Mouse (Mus musculus) liver, embryonic 15.5 days (tissue): ENCODE data around the gene Tha1. TPM values are rescaled to one million over a fixed set of nuclear protein-coding genes. Genes with fewer than 3 reads are reported as not detected.

Experiments
- ATAC-seq: fragments of 200-750 bp; cut with Nextera tagmentation; 2 replicates; pipeline ENCODE4 v1.8.0; 2017; ENCODE audit warnings: moderate number of reproducible peaks, mild to moderate bottlenecking, moderate library complexity; ENCODE audit not compliant: insufficient read depth
- H3K27ac ChIP-seq: fragments of 300-500 bp; sonication (generic); replicated peaks from 2 replicates; pipeline ENCODE4 v1.5.1; 2015; ENCODE audit warnings: mild to moderate bottlenecking, inconsistent platforms
- H3K27me3 ChIP-seq: fragments of 300-500 bp; sonication (generic); 2 replicates; pipeline ENCODE4 v1.6.1; 2015; ENCODE audit warnings: mild to moderate bottlenecking, inconsistent platforms
- H3K36me3 ChIP-seq: fragments of 300-500 bp; sonication (generic); replicated peaks from 2 replicates; pipeline ENCODE4 v1.6.1; 2015; ENCODE audit warnings: moderate library complexity, mild to moderate bottlenecking, inconsistent platforms
- H3K4me1 ChIP-seq: fragments of 300-500 bp; sonication (generic); replicated peaks from 2 replicates; pipeline ENCODE4 v1.6.1; 2015; ENCODE audit warnings: inconsistent platforms
- H3K4me2 ChIP-seq: fragments of 300-500 bp; sonication (generic); 2 replicates; pipeline ENCODE4 v1.6.1; 2015; ENCODE audit warnings: moderate library complexity, mild to moderate bottlenecking, inconsistent platforms
- H3K4me3 ChIP-seq: fragments of 300-500 bp; sonication (generic); replicated peaks from 2 replicates; pipeline ENCODE4 v1.5.1; 2015; ENCODE audit warnings: mild to moderate bottlenecking, inconsistent platforms
- H3K9ac ChIP-seq: fragments of 300-500 bp; sonication (generic); 2 replicates; pipeline ENCODE4 v1.6.1; 2015; ENCODE audit warnings: moderate library complexity, mild to moderate bottlenecking, inconsistent platforms
- H3K9me3 ChIP-seq: fragments of 300-500 bp; sonication (generic); replicated peaks from 2 replicates; pipeline ENCODE4 v1.6.1; 2016; ENCODE audit warnings: inconsistent platforms
- WGBS: fragments of 180-500 bp; shearing (Covaris S2); methylation state at CpG from one replicate; pipeline ENCODE4 v1.1.7; 2015; ENCODE audit warnings: mixed read lengths; ENCODE audit not compliant: insufficient replicate concordance; 5-methylcytosine and 5-hydroxymethylcytosine counted together
- polyA plus RNA-seq: library from polyadenylated mRNA; unstranded; fragments of >200 nt; fragmentation: Nextera tagmentation; extraction: Ambion mirVana; gene quantifications from 2 replicates; pipeline ENCODE4 v1.2.1, GENCODE M21; 2015

The Tha1 gene
- polyA plus RNA-seq, 1 experiment from 2014 or later, result 1.6 TPM

DNA sequence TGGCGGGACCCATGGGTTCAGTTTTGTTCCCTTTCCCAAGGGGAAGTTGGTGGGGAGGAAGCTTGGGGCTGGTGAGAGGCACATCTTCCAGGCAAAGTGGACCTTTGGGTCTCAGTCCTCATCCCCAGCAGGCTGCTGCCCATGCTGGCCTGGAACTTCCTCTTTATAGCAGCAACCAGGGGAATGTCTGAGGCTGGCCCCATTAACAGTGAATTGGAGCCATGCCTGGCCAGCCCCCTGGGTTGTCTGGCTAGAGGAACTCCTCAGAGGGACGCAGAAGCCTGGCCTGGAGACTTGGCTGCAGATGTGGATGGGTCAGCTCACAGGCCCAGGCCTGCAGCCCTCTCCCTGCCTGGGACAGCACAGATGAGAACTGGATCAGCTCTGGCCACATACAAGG, 8.5 kb downstream of the Tha1 start:
- Histone ChIP-seq H3K4me3 (no peak overlapping the region), H3K4me2 (no peak overlapping the region), H3K9me3 (no peaks in the 10 kb centered on the region), H3K9ac (no peak overlapping the region), H3K36me3 (no peaks in the 10 kb centered on the region), H3K27me3 (peaks cover 55% of the 10 kb centered on the region), H3K27ac (no peak overlapping the region), H3K4me1 (peaks cover 6% of the 10 kb centered on the region; the same call in 1 of the 2 replicates)
- WGBS, result 31% methylated on average over 2 of the region's 2 CpGs
- no peak for ATAC-seq

GRCm38 (mm10) chr11:117863174-117863856, 10.0 kb downstream of the Tha1 start:
- Histone ChIP-seq H3K36me3 (0 out of 2 replicates have a peak, but pooled peaks cover 3% of the 10 kb centered on the region), H3K4me1 (peaks cover 6% of the 10 kb centered on the region; the same call in 1 of the 2 replicates), H3K4me2 (no peak overlapping the region), H3K27me3 (peaks cover 67% of the 10 kb centered on the region), H3K4me3 (no peak overlapping the region), H3K27ac (no peak overlapping the region), H3K9me3 (no peaks in the 10 kb centered on the region), H3K9ac (no peak overlapping the region)
- no peak for ATAC-seq
- 34% methylated on average over 11 of the region's 11 CpGs for WGBS

DNA sequence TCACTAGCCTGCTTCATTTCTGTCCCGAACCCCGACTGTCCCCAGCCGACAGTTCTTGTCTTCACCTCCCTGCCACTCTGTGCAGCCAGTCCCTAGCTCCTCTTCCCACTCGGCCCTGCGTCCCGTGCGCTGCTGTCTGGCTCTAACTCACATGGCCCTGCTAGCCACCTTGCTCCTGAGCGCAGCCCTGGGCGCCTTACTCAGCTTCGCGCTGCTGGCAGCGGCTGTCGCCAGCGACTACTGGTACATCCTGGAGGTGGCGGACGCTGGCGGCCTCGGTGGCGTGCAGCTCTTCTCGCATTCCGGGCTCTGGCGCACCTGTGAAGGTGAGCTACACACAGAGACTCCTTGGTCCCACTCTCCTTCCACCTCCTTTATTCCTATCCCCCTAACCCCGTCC, 12.7 kb downstream of the Tha1 start, which contains the start of gene Tmem235:
Tmem235 (plus strand) TSS at position 152 of the 400 bp plus-strand sequence.
- Histone ChIP-seq H3K9ac (no peak within 1 kb of the TSS), H3K27me3 (peaks cover 63% of the 10 kb centered on the region), H3K27ac (no peak within 1 kb of the TSS), H3K36me3 (peaks cover 24% of the 10 kb centered on the region), H3K4me2 (no peak within 1 kb of the TSS), H3K4me1 (peaks cover 14% of the 10 kb centered on the region; the same call in 1 of the 2 replicates), H3K4me3 (no peak within 1 kb of the TSS), H3K9me3 (0 out of 2 replicates have a peak, but pooled peaks cover 3% of the 10 kb centered on the region)
- no peak for ATAC-seq
- 5% methylated on average over 23 of the region's 23 CpGs for WGBS

GRCm38 (mm10) chr11:117858392-117858791, 14.9 kb downstream of the Tha1 start:
- H3K4me3 ChIP-seq, result no peak overlapping the region
- H3K27ac ChIP-seq, result no peak overlapping the region
- H3K36me3 ChIP-seq, result peaks cover 46% of the 10 kb centered on the region
- ATAC-seq, result no peak
- WGBS, result 63% methylated on average over 3 of the region's 3 CpGs
- 0 out of 2 replicates have a peak, but pooled peaks cover 3% of the 10 kb centered on the region for H3K9me3 ChIP-seq
- H3K27me3 ChIP-seq, result peaks cover 48% of the 10 kb centered on the region
- H3K4me1 ChIP-seq, result peaks cover 14% of the 10 kb centered on the region; the same call in 1 of the 2 replicates
- H3K9ac ChIP-seq, result no peak overlapping the region
- H3K4me2 ChIP-seq, result no peak overlapping the region

GRCm38 (mm10) chr11:117857462-117857861, 15.8 kb downstream of the Tha1 start:
- Histone ChIP-seq H3K27me3 (peaks cover 39% of the 10 kb centered on the region), H3K4me3 (no peak overlapping the region; the same call in 1 of the 2 replicates), H3K27ac (no peak overlapping the region), H3K4me2 (no peak overlapping the region), H3K4me1 (peaks cover 23% of the 10 kb centered on the region), H3K9ac (no peak overlapping the region), H3K36me3 (peaks cover 55% of the 10 kb centered on the region), H3K9me3 (0 out of 2 replicates have a peak, but pooled peaks cover 3% of the 10 kb centered on the region)
- WGBS, result 95% methylated on average over 10 of the region's 10 CpGs
- no peak for ATAC-seq

GRCm38 (mm10) chr11:117855975-117856374, 17.3 kb downstream of the Tha1 start:
- H3K36me3 ChIP-seq, result peaks cover 70% of the 10 kb centered on the region
- 81% methylated on average over 1 of the region's 1 CpGs for WGBS

GRCm38 (mm10) chr11:117855360-117855759, 17.9 kb downstream of the Tha1 start:
- Histone ChIP-seq H3K27ac (no peak overlapping the region), H3K4me1 (peaks cover 38% of the 10 kb centered on the region), H3K4me2 (no peak overlapping the region), H3K27me3 (peaks cover 18% of the 10 kb centered on the region), H3K36me3 (peaks cover 74% of the 10 kb centered on the region), H3K9me3 (0 out of 2 replicates have a peak, but pooled peaks cover 3% of the 10 kb centered on the region), H3K9ac (no peak overlapping the region), H3K4me3 (no peak overlapping the region)
- WGBS, result 85% methylated on average over 5 of the region's 5 CpGs
- ATAC-seq, result no peak

More at GRCm38 (mm10) chr11:117855975-117856374, 17.3 kb downstream of the Tha1 start:
- Histone ChIP-seq H3K4me2 (no peak overlapping the region), H3K4me1 (peaks cover 36% of the 10 kb centered on the region), H3K9ac (no peak overlapping the region), H3K27ac (no peak overlapping the region), H3K4me3 (no peak overlapping the region), H3K9me3 (0 out of 2 replicates have a peak, but pooled peaks cover 3% of the 10 kb centered on the region), H3K27me3 (peaks cover 24% of the 10 kb centered on the region)
- no peak for ATAC-seq

DNA sequence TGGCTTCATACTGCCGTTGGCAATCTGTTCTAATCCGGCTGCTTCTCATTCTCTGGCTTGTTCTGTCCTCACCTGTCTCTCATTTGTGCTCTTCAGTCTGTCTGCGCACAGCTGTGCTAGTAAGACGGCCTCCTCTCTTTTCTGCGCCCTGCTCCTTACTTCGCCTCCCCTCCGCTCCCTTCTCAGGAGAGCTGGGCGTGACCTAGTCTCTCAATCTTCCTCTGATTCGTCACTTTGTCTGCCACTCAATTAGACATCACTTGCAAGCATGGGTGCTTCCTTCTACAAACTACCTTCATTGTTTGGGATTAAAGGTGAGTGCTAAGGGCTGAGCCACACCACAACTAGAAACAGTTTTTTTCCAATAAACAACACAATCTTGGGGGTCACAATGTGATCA, 19.0 kb downstream of the Tha1 start:
- WGBS, result 89% methylated on average over 9 of the region's 9 CpGs
- Histone ChIP-seq H3K4me2 (no peak overlapping the region), H3K9ac (no peak overlapping the region), H3K27ac (no peak overlapping the region), H3K4me1 (peaks cover 40% of the 10 kb centered on the region), H3K27me3 (peaks cover 7% of the 10 kb centered on the region), H3K9me3 (0 out of 2 replicates have a peak, but pooled peaks cover 3% of the 10 kb centered on the region), H3K4me3 (no peak overlapping the region), H3K36me3 (peaks cover 77% of the 10 kb centered on the region)
- no peak for ATAC-seq

DNA sequence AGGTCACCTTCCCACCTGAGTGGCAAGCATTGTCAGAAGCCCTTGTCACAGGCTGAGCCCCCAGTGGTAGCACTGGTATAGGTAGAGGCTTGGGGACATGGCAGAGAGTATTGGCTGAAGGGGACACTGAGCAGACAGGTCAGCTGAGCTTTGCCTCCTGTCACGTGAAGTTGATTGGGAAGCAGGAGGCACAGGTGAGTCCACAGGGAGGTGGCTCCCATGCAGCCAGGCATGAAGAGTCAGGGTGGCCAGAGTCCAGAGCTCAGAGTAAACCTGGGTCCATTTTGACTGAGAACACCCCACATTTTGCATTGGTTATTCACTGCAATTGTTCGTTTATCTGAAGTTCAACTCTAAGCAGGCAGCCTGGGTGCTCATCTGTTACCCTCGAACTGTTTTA, 20.4 kb downstream of the Tha1 start:
- H3K4me1 ChIP-seq, result peaks cover 49% of the 10 kb centered on the region
- peaks cover 74% of the 10 kb centered on the region for H3K36me3 ChIP-seq
- no peaks in the 10 kb centered on the region for H3K27me3 ChIP-seq
- 0 out of 2 replicates have a peak, but pooled peaks cover 3% of the 10 kb centered on the region for H3K9me3 ChIP-seq
- no peak overlapping the region for H3K4me3 ChIP-seq
- H3K4me2 ChIP-seq, result no peak overlapping the region
- no peak for ATAC-seq
- H3K27ac ChIP-seq, result no peak overlapping the region
- no peak overlapping the region for H3K9ac ChIP-seq
- 78% methylated on average over 3 of the region's 3 CpGs for WGBS

- H3K9me3 ChIP-seq, result no peaks in the 10 kb centered on the region
- H3K4me2 ChIP-seq, result peak within 1 kb of the TSS; percentile 90
- H3K27ac ChIP-seq, result peak within 1 kb of the TSS; percentile 92
- WGBS, result under 1% methylated on average over 51 of the region's 51 CpGs
- H3K4me1 ChIP-seq, result peaks cover 72% of the 10 kb centered on the region
- no peaks in the 10 kb centered on the region for H3K27me3 ChIP-seq
- peaks cover 39% of the 10 kb centered on the region for H3K36me3 ChIP-seq
- peak; percentile 84 for ATAC-seq
- H3K9ac ChIP-seq, result peak within 1 kb of the TSS; percentile 90
- H3K4me3 ChIP-seq, result peak within 1 kb of the TSS; percentile 77
These were observed 24.2 kb downstream of the Tha1 start, which contains the start of gene Birc5 for GRCm38 (mm10) chr11:117848985-117849671. Gene Birc5 (plus strand): TSS chr11:117849251.
